Mouse (Mus musculus) bone marrow macrophage, adult 2 months (primary cell): ENCODE measurements around the gene Cacng8.

Experiments
- CTCF ChIP-seq: IDR thresholded peaks from 2 replicates; pipeline ENCODE4 v1.5.1; 2012; ENCODE audit warnings: low read depth, mild to moderate bottlenecking, low read length, moderate library complexity
- POLR2A ChIP-seq: IDR thresholded peaks from 2 replicates; pipeline ENCODE4 v1.6.1; 2012; ENCODE audit warnings: mild to moderate bottlenecking, low read depth, low read length, borderline replicate concordance

DNA sequence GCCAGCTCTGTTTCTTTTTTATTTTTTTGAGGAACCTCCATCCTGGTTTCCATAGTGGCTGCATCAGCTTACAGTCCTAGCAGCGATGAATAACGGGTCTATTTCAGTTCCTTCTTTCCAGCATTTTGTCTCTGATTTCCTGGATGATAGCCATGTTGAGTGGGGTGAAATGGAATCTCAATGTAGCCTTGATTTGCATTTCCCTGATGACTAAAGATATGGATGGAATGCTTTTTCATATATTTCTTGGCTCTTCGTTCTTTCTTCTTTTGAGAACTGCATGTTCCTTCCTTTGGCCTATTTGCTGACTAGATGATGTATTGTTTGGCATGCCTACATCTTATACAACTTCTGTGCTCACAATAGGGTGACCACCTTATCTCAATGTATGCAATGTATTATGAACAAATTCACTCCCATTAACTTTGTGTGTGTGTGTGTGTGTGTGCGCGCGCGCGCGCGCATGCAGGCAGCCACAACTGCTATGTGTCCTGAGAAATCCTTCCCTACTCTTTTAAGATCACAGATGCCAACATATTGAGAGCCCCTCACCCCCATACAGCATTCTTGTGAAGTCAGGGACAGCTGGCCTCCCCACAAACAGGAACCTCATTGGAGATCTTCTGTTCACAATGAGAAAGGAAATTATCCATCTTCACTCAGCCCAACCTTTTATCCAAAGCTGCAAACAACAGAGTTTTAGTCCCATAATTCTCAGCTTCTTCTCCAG, 66.8 kb downstream of the Cacng8 start:
- TF ChIP-seq POLR2A (no peak), CTCF (no peak)
